Mouse (Mus musculus) kidney, adult 2 months (tissue): ENCODE results near the gene Mettl16. TPM values are rescaled to one million over a fixed set of nuclear protein-coding genes. Genes with fewer than 3 reads are reported as not detected.

Experiments used
- DNase-seq: peaks from one replicate; pipeline ENCODE4 v3.0.0; 2021
- H3K27ac ChIP-seq: fragments of 200-500 bp; 2 replicates; pipeline ENCODE4 v1.5.1; 2012; ENCODE audit warnings: low read depth, low read length, control low read depth, inconsistent platforms; ENCODE audit not compliant: insufficient read depth
- H3K27me3 ChIP-seq: fragments of 200-500 bp; replicated peaks from 2 replicates; pipeline ENCODE4 v1.6.1; 2012; ENCODE audit warnings: mild to moderate bottlenecking, moderate library complexity, low read length, inconsistent platforms; ENCODE audit not compliant: control insufficient read depth, insufficient read depth
- H3K36me3 ChIP-seq: fragments of 200-500 bp; 2 replicates; pipeline ENCODE4 v1.6.1; 2012; ENCODE audit warnings: mild to moderate bottlenecking, moderate library complexity, low read length, inconsistent platforms; ENCODE audit not compliant: control insufficient read depth, insufficient read depth
- H3K4me1 ChIP-seq: fragments of 200-500 bp; 2 replicates; pipeline ENCODE4 v1.6.1; 2011; ENCODE audit warnings: low read length; ENCODE audit not compliant: control insufficient read depth, insufficient read depth
- H3K4me3 ChIP-seq: fragments of 200-500 bp; 2 replicates; pipeline ENCODE4 v1.5.1; 2011; ENCODE audit warnings: mild to moderate bottlenecking, low read depth, low read length, control low read depth; ENCODE audit not compliant: insufficient read depth
- CTCF ChIP-seq: fragments of 200-500 bp; conservative IDR thresholded peaks from 2 replicates; pipeline ENCODE4 v1.5.1; 2011; ENCODE audit warnings: low read depth, mild to moderate bottlenecking, control low read depth, low read length, moderate library complexity, mixed read lengths; ENCODE audit not compliant: insufficient read depth, insufficient read length
- POLR2A ChIP-seq: fragments of 200-500 bp; IDR thresholded peaks from one replicate; pipeline ENCODE4 v1.6.1; 2011; ENCODE audit warnings: low read depth, low read length, control low read depth
- WGBS: fragments of 180-500 bp; shearing (Covaris S2); methylation state at CpG from one replicate; pipeline ENCODE4 v1.1.7; 2018; 5-methylcytosine and 5-hydroxymethylcytosine counted together
- polyA plus RNA-seq: library from polyadenylated mRNA; depleted of rRNA; stranded (reverse); fragments of >200 nt; gene quantifications from 2 replicates; pipeline ENCODE4 v1.2.3, GENCODE M21; 2012

The Mettl16 gene
- polyA plus RNA-seq, 1 experiment = 3.8 TPM

- DNase-seq = no peak
- TF ChIP-seq POLR2A (no peak), CTCF (no peak)
- WGBS = 86% methylated on average over 10 of the region's 10 CpGs
These were observed 6.5 kb upstream of the Mettl16 start for GRCm38 (mm10) chr11:74763960-74764625.

GRCm38 (mm10) chr11:74767469-74767868, 3.2 kb upstream of the Mettl16 start:
- Histone ChIP-seq H3K27ac (no peak overlapping the region), H3K4me3 (no peak overlapping the region), H3K4me1 (peaks cover 5% of the 10 kb centered on the region), H3K36me3 (no peaks in the 10 kb centered on the region), H3K27me3 (no peaks in the 10 kb centered on the region)
- peak; percentile 49 for DNase-seq
- 67% methylated on average over 4 of the region's 4 CpGs for WGBS
- TF ChIP-seq CTCF (no peak), POLR2A (no peak)

More at GRCm38 (mm10) chr11:74763960-74764625, 6.5 kb upstream of the Mettl16 start:
- no peaks in the 10 kb centered on the region for H3K27me3 ChIP-seq
- no peak overlapping the region for H3K4me3 ChIP-seq
- no peaks in the 10 kb centered on the region for H3K4me1 ChIP-seq
- H3K36me3 ChIP-seq = no peaks in the 10 kb centered on the region
- H3K27ac ChIP-seq = no peak overlapping the region

- WGBS = 46% methylated on average over 6 of the region's 6 CpGs
- Histone ChIP-seq H3K27me3 (no peaks in the 10 kb centered on the region), H3K4me1 (peaks cover 5% of the 10 kb centered on the region), H3K27ac (no peak overlapping the region), H3K36me3 (no peaks in the 10 kb centered on the region), H3K4me3 (no peak overlapping the region)
- TF ChIP-seq CTCF (peak; percentile 67), POLR2A (no peak)
- peak; percentile 61 for DNase-seq
These were observed 2.6 kb upstream of the Mettl16 start for GRCm38 (mm10) chr11:74768045-74768444.

GRCm38 (mm10) chr11:74770037-74770436, 593 bp upstream of the Mettl16 start:
- DNase-seq = no peak
- 82% methylated on average over 9 of the region's 9 CpGs for WGBS
- TF ChIP-seq CTCF = no peak
- TF ChIP-seq POLR2A = no peak
- Histone ChIP-seq H3K4me3 (no peak overlapping the region), H3K4me1 (peaks cover 5% of the 10 kb centered on the region), H3K27ac (no peak overlapping the region), H3K27me3 (no peaks in the 10 kb centered on the region), H3K36me3 (no peaks in the 10 kb centered on the region)

GRCm38 (mm10) chr11:74771234-74771633, 604 bp downstream of the Mettl16 start:
- no peak for DNase-seq
- Histone ChIP-seq H3K27me3 (no peaks in the 10 kb centered on the region), H3K27ac (peak overlapping the region; percentile 89), H3K4me3 (peak overlapping the region; percentile 97), H3K4me1 (peaks cover 5% of the 10 kb centered on the region), H3K36me3 (no peaks in the 10 kb centered on the region; the same call in 1 of the 2 replicates)
- 9% methylated on average over 8 of the region's 8 CpGs for WGBS
- TF ChIP-seq POLR2A (no peak), CTCF (no peak)

GRCm38 (mm10) chr11:74771650-74772049, 1.0 kb downstream of the Mettl16 start:
- H3K27me3 ChIP-seq = no peaks in the 10 kb centered on the region
- no peak overlapping the region; the same call in 1 of the 2 replicates for H3K4me3 ChIP-seq
- WGBS = 69% methylated on average over 4 of the region's 4 CpGs
- no peak overlapping the region for H3K27ac ChIP-seq
- H3K4me1 ChIP-seq = peaks cover 5% of the 10 kb centered on the region
- DNase-seq = no peak
- H3K36me3 ChIP-seq = no peaks in the 10 kb centered on the region; the same call in 1 of the 2 replicates
- TF ChIP-seq CTCF = no peak
- TF ChIP-seq POLR2A = no peak

- no peaks in the 10 kb centered on the region; the same call in 1 of the 2 replicates for H3K36me3 ChIP-seq
- no peak overlapping the region for H3K27ac ChIP-seq
- peaks cover 5% of the 10 kb centered on the region for H3K4me1 ChIP-seq
- no peak overlapping the region for H3K4me3 ChIP-seq
- TF ChIP-seq CTCF (no peak), POLR2A (no peak)
- DNase-seq = no peak
- no peaks in the 10 kb centered on the region for H3K27me3 ChIP-seq
- WGBS = 86% methylated on average over 2 of the region's 2 CpGs
These were observed 1.8 kb downstream of the Mettl16 start for GRCm38 (mm10) chr11:74772386-74772785.

GRCm38 (mm10) chr11:74792874-74793273, 22.2 kb downstream of the Mettl16 start:
- H3K36me3 ChIP-seq = peaks cover 7% of the 10 kb centered on the region; the same call in 1 of the 2 replicates
- H3K4me1 ChIP-seq = no peaks in the 10 kb centered on the region; the same call in 1 of the 2 replicates
- TF ChIP-seq CTCF = no peak
- TF ChIP-seq POLR2A = no peak
- no peak overlapping the region for H3K4me3 ChIP-seq
- peak; percentile 53 for DNase-seq
- H3K27me3 ChIP-seq = no peaks in the 10 kb centered on the region
- H3K27ac ChIP-seq = no peak overlapping the region
- 64% methylated on average over 4 of the region's 4 CpGs for WGBS
